In genomic region chr4:63215185-63215992, GRCm38 (mm10) we compare ENCODE assay signal across 8 mouse cellular contexts. TPM values are rescaled to one million over a fixed set of nuclear protein-coding genes. Genes with fewer than 3 reads are reported as not detected.
DNase-seq lines count a peak whose midpoint lies in the region; ATAC-seq and TF ChIP-seq lines count a peak whose summit lies in the region.

No protein-coding gene starts in this region.

- WGBS in kidney, adult 2 months, result 1% methylated on average over 69 of the region's 71 CpGs
- WGBS in liver, embryonic 11.5 days, result under 1% methylated on average over 68 of the region's 71 CpGs

- H3K27ac ChIP-seq in kidney, adult 2 months (ENCODE audit: insufficient read depth, low read depth, low read length), result peak overlapping the region; percentile 74
- H3K27ac ChIP-seq in liver, embryonic 11.5 days (ENCODE audit: low read depth, low read length), result no peak overlapping the region

- H3K4me2 ChIP-seq in liver, embryonic 11.5 days, result peak overlapping the region; percentile 85
- H3K4me2 ChIP-seq in myocyte (ENCODE audit: low read depth), result peak overlapping the region; percentile 84

- H3K36me3 ChIP-seq in kidney, adult 2 months (ENCODE audit: control insufficient read depth, insufficient read depth, low read length), result no peaks in the 10 kb centered on the region
- H3K36me3 ChIP-seq in liver, embryonic 11.5 days (ENCODE audit: control insufficient read depth, insufficient read depth, low read length), result no peaks in the 10 kb centered on the region
- H3K36me3 ChIP-seq in myocyte (ENCODE audit: control insufficient read depth, insufficient read depth), result no peaks in the 10 kb centered on the region

- H3K79me2 ChIP-seq in myocyte (ENCODE audit: control insufficient read depth, insufficient read depth), result no peaks in the 10 kb centered on the region

- peak; percentile 82 for TF ChIP-seq CTCF in kidney, adult 2 months (conservative IDR thresholded peaks at IDR 0.05; ENCODE audit: insufficient read depth, insufficient read length, low read depth, low read length)

- H3K27me3 ChIP-seq in kidney, adult 2 months (replicated peaks; ENCODE audit: control insufficient read depth, insufficient read depth, low read length), result no peaks in the 10 kb centered on the region
- H3K27me3 ChIP-seq in liver, embryonic 11.5 days (replicated peaks; ENCODE audit: control insufficient read depth, insufficient read depth, low read length), result peaks cover 54% of the 10 kb centered on the region
- H3K27me3 ChIP-seq in myocyte (ENCODE audit: control insufficient read depth, insufficient read depth, insufficient read length), result peaks cover 40% of the 10 kb centered on the region

- ATAC-seq in liver, embryonic 11.5 days (replicated peaks; ENCODE audit: low FRiP score), result peak; percentile 42; the same call in 1 of the 2 replicates

- peak overlapping the region; percentile 60 for H3K9ac ChIP-seq in liver, embryonic 11.5 days (ENCODE audit: low read depth, low read length)

- no peaks in the 10 kb centered on the region for H3K9me3 ChIP-seq in liver, embryonic 11.5 days (ENCODE audit: control insufficient read depth, low read length)

- H3K4me1 ChIP-seq in kidney, adult 2 months (ENCODE audit: control insufficient read depth, insufficient read depth, low read length), result peaks cover 12% of the 10 kb centered on the region; the same call in 1 of the 2 replicates
- H3K4me1 ChIP-seq in liver, embryonic 11.5 days (replicated peaks; ENCODE audit: control insufficient read depth, insufficient read depth, low read length), result peaks cover 2% of the 10 kb centered on the region; the same call in 1 of the 2 replicates

- H3K4me3 ChIP-seq in kidney, adult 2 months (ENCODE audit: insufficient read depth, low read depth, low read length), result peak overlapping the region; percentile 63
- peak overlapping the region; percentile 64 for H3K4me3 ChIP-seq in liver, embryonic 11.5 days (ENCODE audit: low read depth, low read length)
- H3K4me3 ChIP-seq in myocyte, result no peak overlapping the region

- H3ac ChIP-seq in myocyte (ENCODE audit: control insufficient read depth, insufficient read length), result peak overlapping the region; percentile 7

- peak; percentile 73 for DNase-seq in layer of hippocampus, adult 11-12 months (ENCODE audit: low spot score)
- no peak for DNase-seq in layer of hippocampus, adult 9-10 months (ENCODE audit: low spot score)
- peak; percentile 86 for DNase-seq in embryo, embryonic 9.5 days (ENCODE audit: extremely low spot score)
- peak; percentile 62 for DNase-seq in heart, adult 8-10 months (ENCODE audit: low spot score)
- peak; percentile 83 for DNase-seq in kidney, adult 2 months
- DNase-seq in liver, embryonic 11.5 days (ENCODE audit: low spot score), result peak; percentile 83
- peak; percentile 60 to 61 for DNase-seq in spleen, postnatal 36 days (ENCODE audit: low spot score in 2 of 2)

- no peak for TF ChIP-seq POLR2A in kidney, adult 2 months (IDR thresholded peaks at IDR 0.05; ENCODE audit: low read depth, low read length)
- no peak for TF ChIP-seq POLR2A in myocyte (IDR thresholded peaks at IDR 0.05; ENCODE audit: insufficient read length, low read depth)

TF ChIP-seq in myocyte, 11 proteins besides CTCF, POLR2A, EP300 and RAD21:
- TF ChIP-seq CEBPB (IDR thresholded peaks at IDR 0.05; ENCODE audit: insufficient read depth, poor library complexity, severe bottlenecking) (no peak), MAX (IDR thresholded peaks at IDR 0.05; ENCODE audit: low read depth) (no peak), REST (IDR thresholded peaks at IDR 0.05; ENCODE audit: insufficient read depth, insufficient read length) (no peak), MYOD1 (IDR thresholded peaks at IDR 0.05; ENCODE audit: control insufficient read depth in 1 of 3, insufficient read length in 2 of 3, low read depth in 2 of 3) (no peak), SRF (IDR thresholded peaks at IDR 0.05; ENCODE audit: control insufficient read depth, insufficient read length, low read depth) (no peak), TCF3 (IDR thresholded peaks at IDR 0.05; ENCODE audit: insufficient read length, low read depth) (no peak), USF1 (IDR thresholded peaks at IDR 0.05; ENCODE audit: low read depth) (no peak), MYOG (IDR thresholded peaks at IDR 0.05; ENCODE audit: control insufficient read depth in 1 of 3, insufficient read depth in 1 of 3, insufficient read length in 2 of 3, low read depth in 2 of 3) (no peak), TCF12 (IDR thresholded peaks at IDR 0.05; ENCODE audit: insufficient read depth, poor library complexity, severe bottlenecking) (no peak), E2F4 (IDR thresholded peaks at IDR 0.05; ENCODE audit: insufficient read depth) (no peak), POLR2AphosphoS2 (IDR thresholded peaks at IDR 0.05; ENCODE audit: insufficient read length, low read depth) (no peak)

RNA-seq across cellular contexts. Expression of gene Col27a1, which starts 1.6 kb away (rescaled TPM):
- 1 to 10 TPM; 1.1 to 1.5 (median 1.4) TPM for total RNA-seq in heart, adult 8-10 months (2022)
- polyA plus RNA-seq in kidney, adult 2 months (2012; rRNA removed), result 23.1 and 31.7 TPM in 2 replicates
- 5.0 and 6.4 TPM in 2 replicates for polyA plus RNA-seq in liver, embryonic 11.5 days (2014; fragmentation: Nextera tagmentation; extraction: Ambion mirVana)
- 0.13 TPM for polyA plus RNA-seq in myocyte (2012; fragmentation: generic; extraction: Trizol)

RNA-seq across cellular contexts. Expression of gene Kif12, which starts 43.5 kb away (rescaled TPM):
- not detected for total RNA-seq in heart, adult 8-10 months (2022)
- polyA plus RNA-seq in kidney, adult 2 months (2012; rRNA removed), result 187 and 263 TPM in 2 replicates
- polyA plus RNA-seq in liver, embryonic 11.5 days (2014; fragmentation: Nextera tagmentation; extraction: Ambion mirVana), result 7.9 and 9.0 TPM in 2 replicates
- polyA plus RNA-seq in myocyte (2012; fragmentation: generic; extraction: Trizol), result not detected

Comparison
In these comparisons a context has a peak if more than half of its experiments do, and no peak if none do; other contexts are left out.
1. RNA of gene Kif12, which starts 43.5 kb away (polyA plus RNA-seq): 187 to 263 TPM in kidney, adult 2 months; 7.9 to 9.0 TPM in liver, embryonic 11.5 days and not detected in myocyte (single experiment); every median in the first group is over 10 times any median in the second.